Mouse (Mus musculus) embryonic fibroblast, embryonic 13.5 days (primary cell): Measurements from ENCODE around the gene Hsd17b12.

Experiments
- CTCF ChIP-seq: IDR thresholded peaks from 2 replicates; pipeline ENCODE4 v1.5.1; 2011; ENCODE audit warnings: mild to moderate bottlenecking, control low read depth, low read length, moderate library complexity, borderline replicate concordance; ENCODE audit not compliant: insufficient read depth
- POLR2A ChIP-seq: IDR thresholded peaks from 2 replicates; pipeline ENCODE4 v1.6.1; 2011; ENCODE audit warnings: low read depth, mild to moderate bottlenecking, control low read depth, low read length, moderate library complexity

DNA sequence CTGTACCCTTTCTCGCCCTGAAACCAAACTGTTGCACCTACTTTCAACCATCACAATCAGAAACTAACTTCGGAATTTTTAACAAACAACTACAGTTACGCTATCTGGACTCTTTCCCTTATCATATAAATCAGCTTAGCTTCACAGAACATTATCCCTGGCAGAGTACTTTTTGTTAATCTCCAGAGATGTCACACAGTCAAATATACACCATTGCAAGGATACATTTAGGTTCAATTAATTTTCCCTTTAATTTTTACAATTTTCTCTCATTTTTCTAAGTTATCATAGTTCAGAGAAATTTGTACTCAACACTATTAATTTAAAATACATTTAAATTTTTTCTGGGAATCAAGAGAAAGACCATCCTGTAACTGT lies 21.3 kb upstream of the Hsd17b12 start:
- TF ChIP-seq POLR2A = no peak
- TF ChIP-seq CTCF = no peak
